Mouse (Mus musculus) stomach, embryonic 14.5 days (tissue): ENCODE measurements around the gene Mob3a. TPM values are rescaled to one million over a fixed set of nuclear protein-coding genes. Genes with fewer than 3 reads are reported as not detected.

Source experiments
- ATAC-seq: fragments of 200-750 bp; cut with Nextera tagmentation; 2 replicates; pipeline ENCODE4 v1.8.0; 2017; ENCODE audit warnings: low read depth, moderate TSS enrichment; ENCODE audit not compliant: insufficient number of reproducible peaks, insufficient read depth, low FRiP score
- H3K27ac ChIP-seq: fragments of 300-500 bp; sonication (generic); 2 replicates; pipeline ENCODE4 v1.5.1; 2014; ENCODE audit warnings: mild to moderate bottlenecking, low read length, moderate library complexity, mixed read lengths
- H3K27me3 ChIP-seq: fragments of 300-500 bp; sonication (generic); 2 replicates; pipeline ENCODE4 v1.6.1; 2014; ENCODE audit warnings: low read length, control low read depth, mixed read lengths; ENCODE audit not compliant: control insufficient read depth, insufficient read depth
- H3K36me3 ChIP-seq: fragments of 300-500 bp; sonication (generic); 2 replicates; pipeline ENCODE4 v1.6.1; 2014; ENCODE audit warnings: mild to moderate bottlenecking, control low read depth, low read length, moderate library complexity, mixed read lengths; ENCODE audit not compliant: control insufficient read depth, insufficient read depth
- H3K4me1 ChIP-seq: fragments of 300-500 bp; sonication (generic); 2 replicates; pipeline ENCODE4 v1.6.1; 2014; ENCODE audit warnings: low read length, control low read depth, mixed read lengths; ENCODE audit not compliant: control insufficient read depth, insufficient read depth
- H3K4me2 ChIP-seq: fragments of 300-500 bp; sonication (generic); replicated peaks from 2 replicates; pipeline ENCODE4 v1.6.1; 2014; ENCODE audit warnings: low read depth, low read length, control low read depth
- H3K4me3 ChIP-seq: fragments of 300-500 bp; sonication (generic); 2 replicates; pipeline ENCODE4 v1.5.1; 2014; ENCODE audit warnings: low read depth, low read length, control low read depth
- H3K9ac ChIP-seq: fragments of 300-500 bp; sonication (generic); replicated peaks from 2 replicates; pipeline ENCODE4 v1.6.1; 2014; ENCODE audit warnings: low read depth, mild to moderate bottlenecking, control low read depth, low read length, moderate library complexity, mixed read lengths
- H3K9me3 ChIP-seq: fragments of 300-500 bp; sonication (generic); 2 replicates; pipeline ENCODE4 v1.6.1; 2016; ENCODE audit warnings: low read depth, low read length, control low read depth; ENCODE audit not compliant: control insufficient read depth
- WGBS: fragments of 180-500 bp; shearing (Covaris S2); extraction: QIAGEN DNeasy Blood & Tissue Kit; methylation state at CpG from one replicate; pipeline ENCODE4 v1.1.7; 2014; 5-methylcytosine and 5-hydroxymethylcytosine counted together
- polyA plus RNA-seq: library from polyadenylated mRNA; unstranded; fragments of >200 nt; fragmentation: Nextera tagmentation; extraction: Ambion mirVana; gene quantifications from 2 replicates; pipeline ENCODE4 v1.2.1, GENCODE M21; 2014

Mob3a gene
- polyA plus RNA-seq, 1 experiment from 2014 or later, result 47.9 TPM

GRCm38 (mm10) chr10:80705033-80705432, 3.3 kb upstream of the Mob3a start:
- Histone ChIP-seq H3K27me3 (no peaks in the 10 kb centered on the region), H3K27ac (no peak overlapping the region), H3K4me3 (no peak overlapping the region), H3K4me1 (peaks cover 22% of the 10 kb centered on the region), H3K9ac (no peak overlapping the region), H3K36me3 (peaks cover 54% of the 10 kb centered on the region), H3K4me2 (no peak overlapping the region), H3K9me3 (no peaks in the 10 kb centered on the region)
- no peak for ATAC-seq
- WGBS, result 62% methylated on average over 3 of the region's 3 CpGs

GRCm38 (mm10) chr10:80704418-80704817, 2.6 kb upstream of the Mob3a start:
- no peak overlapping the region for H3K9ac ChIP-seq
- WGBS, result 94% methylated on average over 5 of the region's 5 CpGs

DNA sequence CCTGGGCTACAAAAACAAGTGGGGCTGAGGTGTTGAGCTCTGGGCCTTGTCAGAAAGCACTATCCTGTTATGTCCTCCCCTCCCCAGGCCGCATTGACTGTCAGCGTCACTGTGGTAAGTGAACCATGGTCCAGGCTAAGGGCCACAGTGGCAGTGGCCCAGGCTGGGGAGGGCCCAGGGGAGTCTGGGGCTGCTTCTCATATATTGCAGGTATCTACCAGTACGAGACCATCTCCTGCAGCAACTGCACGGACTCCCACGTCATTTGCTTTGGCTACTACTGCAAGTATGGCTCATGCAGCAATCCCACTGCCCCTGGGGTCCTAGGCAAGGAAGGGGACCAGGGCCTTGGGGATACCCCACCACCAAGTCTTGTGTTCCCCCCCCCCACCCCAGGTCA, 1.9 kb upstream of the Mob3a start:
- Histone ChIP-seq H3K4me2 (peak overlapping the region; percentile 91), H3K27ac (no peak overlapping the region), H3K4me3 (peak overlapping the region; percentile 63; the same call in 1 of the 2 replicates), H3K4me1 (peaks cover 25% of the 10 kb centered on the region), H3K27me3 (no peaks in the 10 kb centered on the region), H3K9me3 (no peaks in the 10 kb centered on the region), H3K36me3 (peaks cover 40% of the 10 kb centered on the region), H3K9ac (no peak overlapping the region)
- 89% methylated on average over 5 of the region's 5 CpGs for WGBS
- ATAC-seq, result no peak

More at GRCm38 (mm10) chr10:80704418-80704817, 2.6 kb upstream of the Mob3a start:
- no peak overlapping the region for H3K4me3 ChIP-seq
- no peaks in the 10 kb centered on the region for H3K27me3 ChIP-seq
- no peak overlapping the region for H3K27ac ChIP-seq
- H3K9me3 ChIP-seq, result no peaks in the 10 kb centered on the region
- H3K4me2 ChIP-seq, result no peak overlapping the region
- peaks cover 25% of the 10 kb centered on the region for H3K4me1 ChIP-seq
- no peak for ATAC-seq
- H3K36me3 ChIP-seq, result peaks cover 48% of the 10 kb centered on the region

GRCm38 (mm10) chr10:80702536-80703390, 986 bp upstream of the Mob3a start:
- Histone ChIP-seq H3K27ac (peak overlapping the region; percentile 83), H3K9me3 (no peaks in the 10 kb centered on the region), H3K4me2 (peak overlapping the region; percentile 91), H3K4me1 (peaks cover 25% of the 10 kb centered on the region), H3K9ac (peak overlapping the region; percentile 30; the same call in 1 of the 2 replicates), H3K36me3 (peaks cover 31% of the 10 kb centered on the region), H3K4me3 (peak overlapping the region; percentile 63), H3K27me3 (no peaks in the 10 kb centered on the region)
- WGBS, result under 1% methylated on average over 47 of the region's 47 CpGs
- ATAC-seq, result peak; percentile 86

GRCm38 (mm10) chr10:80700732-80701131, 1.0 kb downstream of the Mob3a start:
- peak overlapping the region; percentile 58; the same call in 1 of the 2 replicates for H3K27ac ChIP-seq
- peaks cover 11% of the 10 kb centered on the region for H3K36me3 ChIP-seq
- H3K4me1 ChIP-seq, result peaks cover 28% of the 10 kb centered on the region
- H3K9ac ChIP-seq, result peak overlapping the region; percentile 34; the same call in 1 of the 2 replicates
- peak overlapping the region; percentile 63; the same call in 1 of the 2 replicates for H3K4me3 ChIP-seq
- no peaks in the 10 kb centered on the region for H3K9me3 ChIP-seq
- no peak for ATAC-seq
- 36% methylated on average over 4 of the region's 4 CpGs for WGBS
- no peaks in the 10 kb centered on the region for H3K27me3 ChIP-seq
- peak overlapping the region; percentile 59 for H3K4me2 ChIP-seq

GRCm38 (mm10) chr10:80700038-80700504, 1.7 kb downstream of the Mob3a start:
- WGBS, result 81% methylated on average over 7 of the region's 7 CpGs
- no peak for ATAC-seq
- peaks cover 5% of the 10 kb centered on the region; the same call in 1 of the 2 replicates for H3K36me3 ChIP-seq
- no peak overlapping the region for H3K9ac ChIP-seq
- peaks cover 28% of the 10 kb centered on the region for H3K4me1 ChIP-seq
- H3K27ac ChIP-seq, result no peak overlapping the region
- no peaks in the 10 kb centered on the region for H3K9me3 ChIP-seq
- no peak overlapping the region for H3K4me2 ChIP-seq
- no peak overlapping the region for H3K4me3 ChIP-seq
- H3K27me3 ChIP-seq, result no peaks in the 10 kb centered on the region

- H3K4me1 ChIP-seq, result peaks cover 25% of the 10 kb centered on the region
- H3K4me2 ChIP-seq, result no peak overlapping the region
- peaks cover 4% of the 10 kb centered on the region; the same call in 1 of the 2 replicates for H3K36me3 ChIP-seq
- no peak for ATAC-seq
- 93% methylated on average over 9 of the region's 9 CpGs for WGBS
- H3K27ac ChIP-seq, result no peak overlapping the region
- H3K9me3 ChIP-seq, result no peaks in the 10 kb centered on the region
- H3K27me3 ChIP-seq, result no peaks in the 10 kb centered on the region
- no peak overlapping the region for H3K4me3 ChIP-seq
- no peak overlapping the region for H3K9ac ChIP-seq
These were observed 3.2 kb downstream of the Mob3a start for GRCm38 (mm10) chr10:80698605-80699004.

DNA sequence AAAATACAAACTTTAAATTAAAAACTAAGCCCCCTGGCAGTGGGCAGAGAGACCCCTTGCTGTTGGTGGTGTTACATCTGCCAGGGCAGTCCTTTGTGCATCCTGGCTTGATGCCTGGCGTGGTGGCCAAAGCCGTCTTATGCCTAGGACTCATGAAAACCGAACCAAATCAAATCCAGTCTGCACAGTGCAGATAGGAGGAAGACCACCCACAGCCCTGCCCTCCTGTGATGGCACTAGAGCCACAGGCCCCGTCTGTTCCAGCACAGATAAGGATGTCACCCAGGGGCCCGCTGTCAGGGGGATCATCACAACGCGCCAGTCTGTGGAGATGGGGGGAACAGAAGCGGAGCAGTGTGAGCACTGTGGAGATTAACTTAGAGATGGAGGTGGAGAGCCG, 4.0 kb downstream of the Mob3a start:
- H3K36me3 ChIP-seq, result peaks cover 4% of the 10 kb centered on the region; the same call in 1 of the 2 replicates
- no peak for ATAC-seq
- no peaks in the 10 kb centered on the region for H3K27me3 ChIP-seq
- no peak overlapping the region for H3K4me2 ChIP-seq
- H3K4me3 ChIP-seq, result no peak overlapping the region
- 79% methylated on average over 9 of the region's 9 CpGs for WGBS
- H3K9ac ChIP-seq, result no peak overlapping the region
- peak overlapping the region; percentile 15; the same call in 1 of the 2 replicates for H3K27ac ChIP-seq
- no peaks in the 10 kb centered on the region for H3K9me3 ChIP-seq
- peaks cover 17% of the 10 kb centered on the region for H3K4me1 ChIP-seq
